Mouse (Mus musculus) midbrain, postnatal 0 days (tissue): ENCODE measurements around the gene Col23a1. TPM values are rescaled to one million over a fixed set of nuclear protein-coding genes. Genes with fewer than 3 reads are reported as not detected.

ENCODE experiments used
- ATAC-seq: fragments of 200-750 bp; cut with Nextera tagmentation; 2 replicates; pipeline ENCODE4 v1.8.0; 2017; ENCODE audit warnings: moderate number of reproducible peaks, mild to moderate bottlenecking, moderate TSS enrichment, moderate library complexity; ENCODE audit not compliant: low FRiP score
- DNase-seq: peaks from one replicate; pipeline ENCODE4 v3.0.0-alpha.2; 2015; ENCODE audit warnings: low spot score
- H3K27ac ChIP-seq: fragments of 300-500 bp; sonication (generic); 2 replicates; pipeline ENCODE4 v1.5.1; 2014; ENCODE audit warnings: low read depth, mild to moderate bottlenecking, low read length, mixed read lengths
- H3K27me3 ChIP-seq: fragments of 300-500 bp; sonication (generic); 2 replicates; pipeline ENCODE4 v1.6.1; 2014; ENCODE audit warnings: low read length, control low read depth, mixed read lengths; ENCODE audit not compliant: insufficient read depth
- H3K36me3 ChIP-seq: fragments of 300-500 bp; sonication (generic); 2 replicates; pipeline ENCODE4 v1.6.1; 2014; ENCODE audit warnings: low read length, control low read depth, mixed read lengths; ENCODE audit not compliant: insufficient read depth
- H3K4me1 ChIP-seq: fragments of 300-500 bp; sonication (generic); 2 replicates; pipeline ENCODE4 v1.6.1; 2014; ENCODE audit warnings: mild to moderate bottlenecking, control low read depth, antibody characterized with exemption, low read length, mixed read lengths; ENCODE audit not compliant: insufficient read depth
- H3K4me2 ChIP-seq: fragments of 300-500 bp; sonication (generic); 2 replicates; pipeline ENCODE4 v1.6.1; 2014; ENCODE audit warnings: low read depth, mild to moderate bottlenecking, low read length, mixed read lengths; ENCODE audit not compliant: poor library complexity, severe bottlenecking
- H3K4me3 ChIP-seq: fragments of 300-500 bp; sonication (generic); 2 replicates; pipeline ENCODE4 v1.5.1; 2014; ENCODE audit warnings: low read depth, mild to moderate bottlenecking, low read length, moderate library complexity
- H3K9ac ChIP-seq: fragments of 300-500 bp; sonication (generic); replicated peaks from 2 replicates; pipeline ENCODE4 v1.6.1; 2014; ENCODE audit warnings: mild to moderate bottlenecking, low read length, moderate library complexity, mixed read lengths; ENCODE audit not compliant: poor library complexity, severe bottlenecking
- H3K9me3 ChIP-seq: fragments of 300-500 bp; sonication (generic); 2 replicates; pipeline ENCODE4 v1.6.1; 2016; ENCODE audit warnings: low read length, control low read depth
- CTCF ChIP-seq: IDR thresholded peaks from 2 replicates; pipeline ENCODE4 v1.5.1; 2016; ENCODE audit warnings: antibody characterized with exemption, mild to moderate bottlenecking
- WGBS: fragments of 180-500 bp; shearing (Covaris S2); extraction: QIAGEN DNeasy Blood & Tissue Kit; methylation state at CpG from one replicate; pipeline ENCODE4 v1.1.7; 2014; 5-methylcytosine and 5-hydroxymethylcytosine counted together
- polyA plus RNA-seq: library from polyadenylated mRNA; unstranded; fragments of >200 nt; fragmentation: Nextera tagmentation; extraction: Ambion mirVana; gene quantifications from 2 replicates; pipeline ENCODE4 v1.2.1, GENCODE M21; 2015
- total RNA-seq: library from RNA; depleted of rRNA; stranded (reverse); fragments of >200 nt; gene quantifications from 2 replicates; pipeline ENCODE4 v1.2.3, GENCODE M21; 2014

Col23a1 gene
- total and polyA plus RNA-seq, 2 experiments from 2014 or later = 4.5 to 13.5 TPM

DNA sequence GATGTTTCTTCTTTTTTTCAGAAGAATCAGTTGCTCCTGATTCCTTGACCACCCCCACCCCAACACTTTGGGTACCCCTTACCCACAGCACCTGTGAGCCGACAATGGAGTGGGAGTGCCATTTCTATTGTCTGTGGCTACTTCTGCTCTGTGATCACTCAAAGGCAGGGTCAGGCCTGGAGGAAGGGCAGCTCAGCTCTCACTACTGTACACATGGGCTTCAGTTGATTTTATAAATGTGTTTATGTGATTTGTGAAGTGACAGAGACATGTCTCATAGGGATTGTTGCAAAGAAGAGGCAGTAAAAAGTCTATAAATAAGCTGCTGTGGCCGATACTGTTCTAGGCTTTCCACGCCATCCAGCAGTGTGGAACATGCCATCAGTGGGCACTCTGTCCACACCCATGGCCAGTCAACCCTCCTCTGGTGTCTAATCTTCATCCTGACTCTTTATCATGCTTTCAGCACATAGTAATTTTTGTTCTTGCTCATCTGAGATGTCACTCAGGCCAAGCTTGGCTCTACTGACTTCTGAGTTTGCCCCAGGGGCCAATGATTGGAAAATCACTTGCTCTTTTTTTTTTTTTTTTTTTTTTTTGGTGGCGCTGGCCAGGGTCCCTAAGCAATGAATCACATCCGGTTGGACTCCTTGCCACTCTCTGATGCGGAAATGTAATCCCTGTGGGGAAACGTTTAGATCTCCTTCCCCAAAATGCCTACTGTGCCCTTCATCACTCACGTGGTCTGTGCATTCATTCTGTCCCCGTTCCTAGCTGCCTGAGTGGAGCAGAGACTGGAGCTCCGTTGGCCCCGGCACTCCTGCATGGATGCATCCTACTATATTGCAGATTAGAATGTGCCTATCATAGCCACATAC is 40.4 kb downstream of the Col23a1 start:
- ATAC-seq = no peak

DNA sequence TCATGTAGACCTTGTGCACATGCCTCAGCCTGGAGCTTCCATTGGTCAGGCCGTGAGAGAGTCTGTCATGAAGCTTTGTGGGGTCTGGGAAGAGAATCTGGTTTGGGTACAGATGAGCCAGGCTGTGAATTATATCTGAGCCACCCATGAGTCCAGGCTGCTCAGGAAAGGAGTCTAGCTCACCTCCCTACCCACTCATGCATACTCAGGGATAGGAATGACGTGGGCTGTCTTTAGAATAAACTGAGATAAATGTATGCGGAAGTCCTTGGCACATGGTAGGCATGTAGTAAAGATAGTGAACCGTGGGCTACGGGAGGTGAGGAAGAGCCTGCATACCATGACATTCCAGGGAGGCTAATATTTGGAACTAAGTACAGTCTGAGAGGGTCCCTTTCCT is 44.3 kb downstream of the Col23a1 start:
- no peak overlapping the region for H3K9ac ChIP-seq
- no peak overlapping the region for H3K4me3 ChIP-seq
- no peaks in the 10 kb centered on the region for H3K4me1 ChIP-seq
- DNase-seq = no peak
- no peaks in the 10 kb centered on the region for H3K36me3 ChIP-seq
- no peaks in the 10 kb centered on the region for H3K27me3 ChIP-seq
- WGBS = 81% methylated on average over 5 of the region's 5 CpGs
- no peak overlapping the region for H3K27ac ChIP-seq
- no peak for ATAC-seq
- H3K9me3 ChIP-seq = no peaks in the 10 kb centered on the region
- TF ChIP-seq CTCF = no peak
- H3K4me2 ChIP-seq = no peak overlapping the region

More for the DNA sequence above, 40.4 kb downstream of the Col23a1 start:
- Histone ChIP-seq H3K4me1 (no peaks in the 10 kb centered on the region), H3K36me3 (no peaks in the 10 kb centered on the region), H3K27me3 (no peaks in the 10 kb centered on the region), H3K27ac (no peak overlapping the region), H3K9me3 (no peaks in the 10 kb centered on the region), H3K4me2 (no peak overlapping the region), H3K9ac (no peak overlapping the region), H3K4me3 (no peak overlapping the region)
- 79% methylated on average over 11 of the region's 11 CpGs for WGBS
- no peak for DNase-seq
- TF ChIP-seq CTCF = no peak

DNA sequence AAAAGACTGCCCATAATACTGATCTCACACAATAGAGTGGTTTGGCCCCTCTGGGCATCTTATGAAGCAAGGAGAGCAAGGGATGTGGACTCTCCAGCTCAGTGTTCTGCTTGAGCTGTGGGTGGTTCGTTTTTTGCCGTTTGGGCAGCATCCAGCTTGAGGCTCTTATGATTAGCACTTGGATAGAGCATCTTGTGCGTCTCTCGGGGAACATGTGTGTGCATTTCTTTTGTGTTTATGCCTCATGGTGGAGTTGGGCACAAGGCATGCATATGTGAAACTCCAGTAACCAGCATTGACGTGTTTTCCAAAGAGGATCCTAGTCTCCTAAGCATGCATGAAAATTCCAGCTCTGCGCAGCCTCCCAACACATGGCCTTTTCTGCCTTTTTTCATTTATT is 47.9 kb downstream of the Col23a1 start:
- DNase-seq = no peak
- WGBS = 76% methylated on average over 6 of the region's 6 CpGs

DNA sequence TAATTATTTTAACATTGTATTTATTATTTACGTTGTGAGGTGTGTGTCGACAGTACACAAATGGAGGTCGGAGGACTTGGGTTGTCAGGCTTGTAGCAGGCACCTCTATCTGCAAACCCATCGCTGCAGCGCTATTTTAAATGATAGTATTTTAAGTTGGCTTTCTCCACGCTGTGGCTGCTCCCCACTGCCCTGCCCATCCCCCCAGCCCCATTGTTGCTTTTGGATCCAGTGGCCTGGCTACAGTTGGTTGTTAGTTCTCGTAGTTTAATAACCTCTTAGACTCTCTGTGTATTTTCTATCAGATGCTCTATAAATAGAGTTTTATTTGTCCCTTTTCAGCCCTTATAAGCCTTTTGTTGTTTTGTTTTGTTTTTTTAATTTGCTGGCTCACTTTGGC is 48.7 kb downstream of the Col23a1 start:
- 74% methylated on average over 7 of the region's 7 CpGs for WGBS
- H3K4me3 ChIP-seq = no peak overlapping the region
- no peak overlapping the region for H3K9ac ChIP-seq
- no peak for ATAC-seq
- TF ChIP-seq CTCF = no peak
- H3K27me3 ChIP-seq = no peaks in the 10 kb centered on the region
- no peak for DNase-seq
- no peaks in the 10 kb centered on the region for H3K4me1 ChIP-seq
- no peak overlapping the region for H3K4me2 ChIP-seq
- H3K9me3 ChIP-seq = no peaks in the 10 kb centered on the region
- no peaks in the 10 kb centered on the region for H3K36me3 ChIP-seq
- H3K27ac ChIP-seq = no peak overlapping the region

More for the DNA sequence above, 47.9 kb downstream of the Col23a1 start:
- no peak overlapping the region for H3K27ac ChIP-seq
- TF ChIP-seq CTCF = no peak
- H3K9ac ChIP-seq = no peak overlapping the region
- no peak overlapping the region for H3K4me3 ChIP-seq
- H3K9me3 ChIP-seq = no peaks in the 10 kb centered on the region
- H3K27me3 ChIP-seq = no peaks in the 10 kb centered on the region
- no peaks in the 10 kb centered on the region for H3K4me1 ChIP-seq
- H3K4me2 ChIP-seq = no peak overlapping the region
- ATAC-seq = no peak
- H3K36me3 ChIP-seq = no peaks in the 10 kb centered on the region

DNA sequence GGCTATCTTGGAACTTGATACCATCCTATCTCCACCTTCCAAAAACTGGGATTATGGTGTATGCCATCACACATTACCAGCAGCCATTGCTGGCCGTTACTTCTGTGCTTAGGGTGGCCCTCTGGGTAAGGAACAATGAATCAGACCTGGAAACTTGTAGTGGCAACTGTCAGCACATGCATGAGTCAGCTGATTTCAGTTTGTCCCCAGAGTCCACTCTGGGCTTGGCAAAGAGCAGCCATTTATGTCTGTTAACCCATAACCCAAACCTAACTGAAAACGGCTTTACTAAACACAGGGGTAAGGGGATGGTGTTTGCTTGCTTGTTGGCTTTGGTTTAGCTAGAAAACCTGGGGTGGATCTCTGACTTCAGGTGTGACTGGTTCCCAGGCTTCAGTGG is 51.4 kb downstream of the Col23a1 start:
- H3K4me2 ChIP-seq = no peak overlapping the region
- H3K9ac ChIP-seq = no peak overlapping the region
- no peak for TF ChIP-seq CTCF
- WGBS = 82% methylated on average over 2 of the region's 2 CpGs
- H3K4me3 ChIP-seq = no peak overlapping the region
- no peak for DNase-seq
- no peak for ATAC-seq
- H3K27ac ChIP-seq = no peak overlapping the region
- no peaks in the 10 kb centered on the region for H3K36me3 ChIP-seq
- H3K27me3 ChIP-seq = no peaks in the 10 kb centered on the region
- no peaks in the 10 kb centered on the region; the same call in 1 of the 2 replicates for H3K4me1 ChIP-seq
- no peaks in the 10 kb centered on the region for H3K9me3 ChIP-seq

DNA sequence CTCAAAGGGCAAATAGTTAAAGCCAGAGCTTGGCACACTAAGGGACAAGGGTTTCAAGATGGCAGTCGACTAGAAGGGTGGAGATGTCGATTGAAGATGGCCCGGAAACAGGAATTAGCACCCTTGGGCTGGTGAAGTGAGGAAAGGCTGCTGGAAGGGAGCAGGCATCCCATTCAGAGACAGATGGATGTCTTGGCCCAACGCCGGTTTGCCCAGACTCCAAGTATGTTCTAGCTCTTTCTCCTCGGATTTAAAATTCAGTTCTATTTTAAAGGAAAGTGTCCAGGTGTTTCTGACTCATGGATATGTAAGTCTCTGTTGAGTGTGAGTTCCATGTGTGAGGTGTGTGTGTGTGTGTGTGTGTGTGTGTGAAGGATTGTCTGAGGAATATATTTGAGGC is 53.1 kb downstream of the Col23a1 start:
- DNase-seq = no peak

More for the DNA sequence above, 53.1 kb downstream of the Col23a1 start:
- Histone ChIP-seq H3K36me3 (no peaks in the 10 kb centered on the region), H3K27me3 (no peaks in the 10 kb centered on the region), H3K9ac (no peak overlapping the region), H3K4me1 (no peaks in the 10 kb centered on the region; the same call in 1 of the 2 replicates), H3K4me2 (no peak overlapping the region), H3K27ac (no peak overlapping the region), H3K9me3 (no peaks in the 10 kb centered on the region), H3K4me3 (no peak overlapping the region)
- no peak for ATAC-seq
- TF ChIP-seq CTCF = no peak
- 92% methylated on average over 6 of the region's 6 CpGs for WGBS
